ENCODE assay signal across 19 mouse cellular contexts in the genomic region with DNA sequence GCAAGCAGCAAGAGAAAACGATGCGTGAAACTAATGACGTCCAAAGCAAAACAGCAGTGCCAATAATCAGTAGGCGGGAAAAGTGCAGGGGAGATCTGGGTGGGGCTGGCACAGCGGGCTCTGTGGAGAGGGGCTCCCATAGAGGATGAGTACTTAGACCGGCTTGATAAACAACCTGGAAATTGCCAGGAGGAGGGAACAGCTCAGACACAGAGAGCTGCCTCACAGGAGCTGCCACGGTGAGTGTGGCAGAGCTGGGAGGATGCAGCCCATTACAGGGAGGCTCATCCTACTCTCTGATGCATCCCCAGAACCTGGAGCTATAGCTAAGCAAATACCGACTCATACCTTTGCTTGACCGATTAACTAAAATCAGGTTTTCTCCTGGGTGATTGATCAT.
DNase-seq lines count a peak whose midpoint lies in the region; ATAC-seq lines count a peak whose summit lies in the region.
"Had no signal": no experiment of that assay in that cellular context is flagged by ENCODE, and none has a peak within 500 bp of the region (broad histone marks: within the 10 kb centered on the region; RNA-seq: fewer than 3 reads in every experiment).

No protein-coding gene starts in this region.

- H3K4me2 ChIP-seq in forebrain, embryonic 13.5 days: no peak overlapping the region
- H3K4me2 ChIP-seq in neural tube, embryonic 13.5 days: no peak overlapping the region
- no peak overlapping the region for H3K4me2 ChIP-seq in hindbrain, embryonic 14.5 days (replicated peaks)
- H3K4me2 ChIP-seq: limb, embryonic 12.5 days; liver, embryonic 11.5 days had no signal

- H3K27me3 ChIP-seq in forebrain, embryonic 13.5 days: no peaks in the 10 kb centered on the region
- peaks cover 3% of the 10 kb centered on the region; the same call in 1 of the 2 replicates for H3K27me3 ChIP-seq in forebrain, embryonic 10.5 days (ENCODE audit: poor library complexity, severe bottlenecking)
- no peaks in the 10 kb centered on the region for H3K27me3 ChIP-seq in neural tube, embryonic 13.5 days
- no peaks in the 10 kb centered on the region for H3K27me3 ChIP-seq in hindbrain, embryonic 14.5 days (ENCODE audit: control insufficient read depth, insufficient read depth, low read length)
- H3K27me3 ChIP-seq: limb, embryonic 12.5 days had no signal

- peak; percentile 63 for ATAC-seq in forebrain, embryonic 13.5 days
- peak; percentile 30; the same call in 1 of the 2 replicates for ATAC-seq in neural tube, embryonic 13.5 days (ENCODE audit: low read depth)
- peak; percentile 34; the same call in 1 of the 2 replicates for ATAC-seq in hindbrain, embryonic 14.5 days (ENCODE audit: low FRiP score)
- ATAC-seq in granulocyte monocyte progenitor cell, adult 5-6 weeks (replicated peaks; ENCODE audit: poor library complexity, severe bottlenecking): no peak
- ATAC-seq: liver, postnatal 0 days; lung, postnatal 0 days had no signal

- H3K4me1 ChIP-seq in forebrain, embryonic 13.5 days: peaks cover 27% of the 10 kb centered on the region
- H3K4me1 ChIP-seq in forebrain, embryonic 10.5 days: peaks cover 20% of the 10 kb centered on the region
- H3K4me1 ChIP-seq in neural tube, embryonic 13.5 days (replicated peaks): peaks cover 18% of the 10 kb centered on the region
- H3K4me1 ChIP-seq in hindbrain, embryonic 14.5 days (replicated peaks; ENCODE audit: control insufficient read depth, insufficient read depth, low read length): peaks cover 14% of the 10 kb centered on the region; the same call in 1 of the 2 replicates

- no peaks in the 10 kb centered on the region for H3K9me3 ChIP-seq in forebrain, embryonic 13.5 days (replicated peaks)
- H3K9me3 ChIP-seq in forebrain, embryonic 10.5 days: no peaks in the 10 kb centered on the region; the same call in 1 of the 2 replicates
- H3K9me3 ChIP-seq in neural tube, embryonic 13.5 days: no peaks in the 10 kb centered on the region
- no peaks in the 10 kb centered on the region for H3K9me3 ChIP-seq in hindbrain, embryonic 14.5 days (ENCODE audit: control insufficient read depth, low read length)
- H3K9me3 ChIP-seq: limb, embryonic 12.5 days had no signal

- peak overlapping the region; percentile 38; the same call in 1 of the 2 replicates for H3K9ac ChIP-seq in forebrain, embryonic 13.5 days
- H3K9ac ChIP-seq in neural tube, embryonic 13.5 days: no peak overlapping the region
- H3K9ac ChIP-seq in hindbrain, embryonic 14.5 days: peak overlapping the region; percentile 9; the same call in 1 of the 2 replicates
- H3K9ac ChIP-seq: limb, embryonic 12.5 days; liver, postnatal 0 days had no signal

- 48% methylated on average over 9 of the region's 9 CpGs for WGBS in forebrain, embryonic 13.5 days
- WGBS in forebrain, embryonic 10.5 days: 86% methylated on average over 9 of the region's 9 CpGs
- WGBS in neural tube, embryonic 13.5 days: 32% methylated on average over 9 of the region's 9 CpGs
- 47% methylated on average over 9 of the region's 9 CpGs for WGBS in hindbrain, embryonic 14.5 days

- H3K36me3 ChIP-seq in forebrain, embryonic 13.5 days (ENCODE audit: poor library complexity, severe bottlenecking): no peaks in the 10 kb centered on the region
- H3K36me3 ChIP-seq in forebrain, embryonic 10.5 days (replicated peaks): no peaks in the 10 kb centered on the region
- H3K36me3 ChIP-seq in neural tube, embryonic 13.5 days: no peaks in the 10 kb centered on the region
- no peaks in the 10 kb centered on the region for H3K36me3 ChIP-seq in hindbrain, embryonic 14.5 days (replicated peaks; ENCODE audit: control insufficient read depth, insufficient read depth)

- DNase-seq in forebrain, embryonic 10.5 days (ENCODE audit: extremely low spot score, low spot score): no peak
- no peak for DNase-seq in neural tube, embryonic 10.5 days (ENCODE audit: extremely low spot score, low spot score)
- no peak for DNase-seq in hindbrain, embryonic 14.5 days (ENCODE audit: low spot score)
- DNase-seq in left cerebral cortex, adult 11 months (ENCODE audit: low spot score): no peak
- no peak for DNase-seq in kidney, adult 11 months
- DNase-seq: adrenal gland, postnatal 10 days; cerebellum, adult 9-10 months; gastrocnemius, postnatal 14 days; kidney, adult 8-10 months; liver, postnatal 0 days; right cerebral cortex, postnatal 25 days; spleen, adult 18-20 months had no signal

- no peak overlapping the region for H3K4me3 ChIP-seq in forebrain, embryonic 13.5 days
- H3K4me3 ChIP-seq in forebrain, embryonic 10.5 days: no peak overlapping the region
- no peak overlapping the region for H3K4me3 ChIP-seq in neural tube, embryonic 13.5 days
- no peak overlapping the region for H3K4me3 ChIP-seq in hindbrain, embryonic 14.5 days (replicated peaks; ENCODE audit: low read length)
- H3K4me3 ChIP-seq: limb, embryonic 12.5 days had no signal

- peak overlapping the region; percentile 4 for H3K27ac ChIP-seq in forebrain, embryonic 13.5 days
- no peak overlapping the region for H3K27ac ChIP-seq in forebrain, embryonic 10.5 days
- H3K27ac ChIP-seq in neural tube, embryonic 13.5 days (replicated peaks): peak overlapping the region; percentile 39
- H3K27ac ChIP-seq in hindbrain, embryonic 14.5 days: peak overlapping the region; percentile 43; the same call in 1 of the 2 replicates
- H3K27ac ChIP-seq: limb, embryonic 12.5 days; macrophage had no signal
